Mouse (Mus musculus): ENCODE data around the gene Ap3d1. TPM values are rescaled to one million over a fixed set of nuclear protein-coding genes. Genes with fewer than 3 reads are reported as not detected.

Gene Ap3d1
- 195 and 201 TPM in 2 replicates for total RNA-seq (2014; rRNA removed)
- 99.2 and 99.7 TPM in 2 replicates for polyA plus RNA-seq (2015; fragmentation: Nextera tagmentation; extraction: Ambion mirVana)

DNA sequence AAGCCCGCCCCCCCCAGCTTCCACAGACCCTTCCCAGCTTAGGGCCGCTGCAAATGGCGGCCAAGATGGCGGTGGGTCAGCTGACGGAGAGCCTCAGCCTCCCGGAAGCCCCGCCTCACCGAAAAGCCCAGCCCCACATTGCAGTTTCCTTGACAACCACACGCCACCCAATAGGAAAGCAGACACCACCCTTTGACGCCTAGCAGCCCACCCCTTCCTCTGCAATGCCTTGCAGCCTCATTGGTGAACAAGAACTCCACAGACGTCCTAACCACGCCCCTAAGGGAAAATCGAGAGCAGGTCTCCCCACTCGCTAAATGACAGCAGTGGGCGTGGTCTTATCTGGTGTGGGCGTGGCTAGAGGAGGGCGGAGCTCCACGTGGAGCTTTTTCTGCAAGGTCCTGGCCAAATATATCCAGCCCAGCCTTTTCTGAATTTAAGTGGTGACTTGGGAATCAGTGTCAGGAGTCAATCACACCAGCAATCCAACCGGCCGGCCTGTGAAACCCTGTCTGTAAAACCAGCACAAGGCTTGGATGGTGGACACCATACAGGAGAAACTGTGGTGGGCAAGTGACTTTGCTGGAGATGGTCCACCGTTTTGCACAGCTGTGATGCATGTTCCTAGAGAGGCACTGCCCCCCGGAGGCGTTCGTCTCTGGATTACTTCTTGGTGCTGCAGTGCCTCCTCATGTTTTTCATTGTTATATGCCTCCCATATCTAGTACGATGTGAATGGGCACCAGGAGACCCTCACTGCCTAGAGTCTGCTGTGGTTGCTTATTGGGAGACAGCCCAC, at the start of gene Ap3d1:
Gene Ap3d1, minus strand, starts transcription at position 85 of the 799 bp plus-strand sequence.
- DNase-seq (ENCODE audit: low spot score) (peak; percentile 100), ATAC-seq (peak; percentile 100)
- no peaks in the 10 kb centered on the region for H3K27me3 ChIP-seq (ENCODE audit: insufficient read depth, low read length)
- peaks cover 20% of the 10 kb centered on the region for H3K4me1 ChIP-seq (ENCODE audit: insufficient read depth, low read length)
- H3K4me2 ChIP-seq (ENCODE audit: low read depth, low read length) = peak within 1 kb of the TSS; percentile 92
- peak within 1 kb of the TSS; percentile 83 for H3K27ac ChIP-seq
- peak; percentile 40; the same call in 1 of the 2 replicates for TF ChIP-seq CTCF (IDR thresholded peaks at IDR 0.05; ENCODE audit: low read depth)
- 1% methylated on average over 25 of the region's 25 CpGs for WGBS
- no peaks in the 10 kb centered on the region for H3K36me3 ChIP-seq (ENCODE audit: insufficient read depth, low read length)
- no peaks in the 10 kb centered on the region for H3K9me3 ChIP-seq (ENCODE audit: low read length)
- H3K4me3 ChIP-seq (ENCODE audit: low read length) = peak within 1 kb of the TSS; percentile 100
- H3K9ac ChIP-seq (replicated peaks; ENCODE audit: low read length) = peak within 1 kb of the TSS; percentile 99

DNA sequence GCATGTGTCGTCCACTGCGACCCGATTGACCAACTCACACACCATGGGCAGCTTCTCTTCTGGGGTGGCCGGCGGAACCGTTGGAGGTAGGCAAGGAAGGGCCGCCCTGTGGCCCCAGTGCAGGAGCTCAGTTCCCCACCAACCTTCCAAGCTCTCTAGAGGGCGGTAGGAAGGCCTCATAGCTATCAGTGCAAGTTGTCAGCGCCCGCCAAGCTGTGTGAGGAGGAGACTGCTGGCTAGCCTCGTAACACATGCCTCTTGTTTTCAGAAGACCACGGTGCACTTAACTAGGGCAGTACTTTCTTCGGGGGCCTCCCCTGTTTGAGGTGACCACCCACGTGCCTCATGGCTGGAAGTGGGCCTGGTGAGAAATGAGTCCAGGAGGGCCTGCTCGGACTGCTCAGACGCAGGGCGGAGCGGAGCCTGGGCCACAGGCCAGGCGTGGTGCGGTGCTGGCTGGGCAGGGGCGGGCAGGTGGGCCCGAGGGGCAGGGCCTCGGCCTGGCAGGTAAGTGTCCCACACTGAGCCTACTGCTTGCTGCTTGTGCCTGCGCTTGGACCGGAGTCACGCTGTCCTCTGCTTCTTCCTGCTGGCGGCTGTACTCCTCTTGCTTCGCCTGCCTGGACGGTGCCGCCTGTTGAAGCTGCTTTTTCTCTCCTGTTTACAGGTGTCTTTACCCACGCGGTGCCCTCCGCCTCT, 49.6 kb upstream of the Ap3d1 start:
- no peak overlapping the region for H3K4me2 ChIP-seq (ENCODE audit: low read depth, low read length)
- ATAC-seq (no peak), DNase-seq (ENCODE audit: low spot score) (no peak)
- H3K4me1 ChIP-seq (ENCODE audit: insufficient read depth, low read length) = peaks cover under 1% of the 10 kb centered on the region
- H3K27ac ChIP-seq = peak overlapping the region; percentile 41
- H3K9me3 ChIP-seq (ENCODE audit: low read length) = no peaks in the 10 kb centered on the region
- TF ChIP-seq CTCF (IDR thresholded peaks at IDR 0.05; ENCODE audit: low read depth) = no peak
- H3K9ac ChIP-seq (replicated peaks; ENCODE audit: low read length) = no peak overlapping the region
- peaks cover 64% of the 10 kb centered on the region for H3K36me3 ChIP-seq (ENCODE audit: insufficient read depth, low read length)
- no peak overlapping the region for H3K4me3 ChIP-seq (ENCODE audit: low read length)
- 79% methylated on average over 33 of the region's 33 CpGs for WGBS
- no peaks in the 10 kb centered on the region for H3K27me3 ChIP-seq (ENCODE audit: insufficient read depth, low read length)

DNA sequence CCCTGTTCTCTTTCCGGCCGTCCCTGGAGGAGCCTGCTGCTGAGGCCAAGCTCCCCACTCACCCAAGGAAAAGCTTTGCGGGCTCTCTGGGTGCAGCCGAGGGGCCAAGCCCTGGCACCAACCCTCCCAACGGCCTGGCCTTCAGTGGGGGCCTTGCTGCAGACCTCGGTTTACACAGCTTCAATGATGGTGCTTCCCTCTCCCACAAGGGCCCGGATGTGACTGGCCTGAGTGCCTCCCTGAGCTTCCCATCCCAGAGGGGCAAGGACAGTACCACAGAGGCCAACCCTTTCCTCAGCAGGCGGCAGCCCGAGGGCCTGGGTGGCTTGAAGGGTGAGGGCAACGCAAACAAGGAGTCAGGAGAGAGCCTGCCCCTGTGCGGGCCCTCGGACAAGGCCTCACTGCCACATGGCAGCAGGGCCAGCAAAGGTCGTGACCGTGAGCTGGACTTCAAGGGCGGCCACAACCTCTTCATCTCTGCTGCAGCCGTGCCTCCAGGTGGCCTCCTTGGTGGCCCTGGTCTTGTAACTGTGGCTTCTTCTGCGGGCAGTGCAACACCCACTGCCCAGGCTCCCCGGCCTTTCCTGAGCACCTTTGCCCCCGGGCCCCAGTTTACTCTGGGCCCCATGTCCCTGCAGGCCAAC, 48.8 kb upstream of the Ap3d1 start:
- no peak for ATAC-seq
- Histone ChIP-seq H3K9ac (replicated peaks; ENCODE audit: low read length) (no peak overlapping the region), H3K4me1 (ENCODE audit: insufficient read depth, low read length) (no peaks in the 10 kb centered on the region), H3K4me2 (ENCODE audit: low read depth, low read length) (no peak overlapping the region), H3K4me3 (ENCODE audit: low read length) (no peak overlapping the region), H3K36me3 (ENCODE audit: insufficient read depth, low read length) (peaks cover 71% of the 10 kb centered on the region), H3K9me3 (ENCODE audit: low read length) (no peaks in the 10 kb centered on the region), H3K27ac (no peak overlapping the region), H3K27me3 (ENCODE audit: insufficient read depth, low read length) (no peaks in the 10 kb centered on the region)
- no peak for DNase-seq (ENCODE audit: low spot score)
- 91% methylated on average over 19 of the region's 19 CpGs for WGBS
- TF ChIP-seq CTCF (IDR thresholded peaks at IDR 0.05; ENCODE audit: low read depth) = no peak

DNA sequence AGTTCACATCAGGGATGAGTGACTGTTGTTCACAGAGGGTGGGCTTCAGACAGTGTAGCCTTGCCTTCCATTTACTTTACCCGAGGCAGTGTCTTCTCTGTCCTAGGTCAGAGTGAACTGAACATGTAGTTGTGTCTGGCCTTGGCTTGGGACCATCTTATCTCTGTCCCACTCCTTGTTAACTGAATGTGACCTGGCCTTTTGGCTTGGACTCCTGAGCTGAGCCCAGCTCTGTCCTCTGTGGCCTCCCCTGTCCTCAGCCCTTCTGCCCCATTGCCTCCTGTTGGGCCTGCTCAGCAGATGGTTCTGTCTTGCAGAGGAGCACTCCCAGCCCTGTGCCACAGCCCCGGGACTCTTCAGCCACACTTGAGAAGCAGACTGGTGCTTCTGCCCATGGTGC, 45.5 kb upstream of the Ap3d1 start:
- H3K27me3 ChIP-seq (ENCODE audit: insufficient read depth, low read length) = no peaks in the 10 kb centered on the region
- no peaks in the 10 kb centered on the region for H3K9me3 ChIP-seq (ENCODE audit: low read length)
- ATAC-seq = no peak
- no peak overlapping the region for H3K9ac ChIP-seq (replicated peaks; ENCODE audit: low read length)
- H3K36me3 ChIP-seq (ENCODE audit: insufficient read depth, low read length) = peaks cover 88% of the 10 kb centered on the region
- WGBS = 93% methylated on average over 2 of the region's 2 CpGs
- no peak for TF ChIP-seq CTCF (IDR thresholded peaks at IDR 0.05; ENCODE audit: low read depth)
- DNase-seq (ENCODE audit: low spot score) = no peak
- H3K4me1 ChIP-seq (ENCODE audit: insufficient read depth, low read length) = no peaks in the 10 kb centered on the region
- no peak overlapping the region for H3K4me3 ChIP-seq (ENCODE audit: low read length)
- no peak overlapping the region for H3K27ac ChIP-seq
- no peak overlapping the region for H3K4me2 ChIP-seq (ENCODE audit: low read depth, low read length)

DNA sequence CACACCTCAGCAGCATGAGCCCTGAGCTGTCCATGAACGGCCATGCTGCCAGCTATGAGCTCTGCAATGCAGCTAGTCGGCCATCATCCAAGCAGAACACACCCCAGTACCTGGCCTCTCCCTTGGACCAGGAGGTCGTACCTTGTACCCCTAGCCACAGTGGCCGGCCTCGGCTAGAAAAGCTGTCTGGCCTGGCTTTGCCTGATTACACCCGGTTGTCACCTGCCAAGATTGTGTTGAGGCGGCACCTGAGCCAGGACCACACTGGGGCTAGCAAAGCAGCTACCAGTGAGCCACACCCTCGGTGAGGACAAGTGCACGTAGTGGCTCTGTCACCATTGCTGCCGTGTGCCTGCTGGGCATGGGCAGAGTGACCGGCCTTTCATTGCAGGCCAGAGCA, 43.9 kb upstream of the Ap3d1 start:
- TF ChIP-seq CTCF (IDR thresholded peaks at IDR 0.05; ENCODE audit: low read depth) = no peak

DNA sequence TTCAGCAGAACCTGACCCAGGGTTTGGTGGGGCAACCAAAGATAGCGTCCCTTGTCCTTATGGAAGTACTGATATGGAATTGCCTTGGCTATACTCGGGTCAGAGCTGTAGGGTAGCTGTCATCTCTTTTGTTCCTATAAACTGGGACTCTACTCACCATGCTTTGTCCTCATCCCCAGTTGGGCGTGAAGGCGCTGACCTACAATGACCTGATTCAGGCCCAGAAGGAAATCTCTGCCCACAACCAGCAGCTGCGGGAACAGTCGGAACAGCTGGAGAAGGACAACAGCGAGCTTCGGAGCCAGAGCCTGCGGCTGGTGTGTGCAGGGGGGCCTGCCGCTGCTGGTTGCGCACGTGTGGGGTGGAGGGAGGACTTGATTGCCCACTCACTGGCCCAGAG, 42.8 kb upstream of the Ap3d1 start:
- ATAC-seq (no peak), DNase-seq (ENCODE audit: low spot score) (no peak)
- H3K27me3 ChIP-seq (ENCODE audit: insufficient read depth, low read length) = no peaks in the 10 kb centered on the region
- no peak overlapping the region for H3K4me2 ChIP-seq (ENCODE audit: low read depth, low read length)
- H3K27ac ChIP-seq = no peak overlapping the region
- H3K9me3 ChIP-seq (ENCODE audit: low read length) = no peaks in the 10 kb centered on the region
- no peak overlapping the region for H3K9ac ChIP-seq (replicated peaks; ENCODE audit: low read length)
- WGBS = 51% methylated on average over 12 of the region's 12 CpGs
- no peaks in the 10 kb centered on the region for H3K4me1 ChIP-seq (ENCODE audit: insufficient read depth, low read length)
- peaks cover 93% of the 10 kb centered on the region for H3K36me3 ChIP-seq (ENCODE audit: insufficient read depth, low read length)
- no peak overlapping the region for H3K4me3 ChIP-seq (ENCODE audit: low read length)
- TF ChIP-seq CTCF (IDR thresholded peaks at IDR 0.05; ENCODE audit: low read depth) = no peak

More for the DNA sequence above, 43.9 kb upstream of the Ap3d1 start:
- Histone ChIP-seq H3K27ac (no peak overlapping the region), H3K9me3 (ENCODE audit: low read length) (no peaks in the 10 kb centered on the region), H3K4me1 (ENCODE audit: insufficient read depth, low read length) (no peaks in the 10 kb centered on the region), H3K9ac (replicated peaks; ENCODE audit: low read length) (no peak overlapping the region), H3K4me2 (ENCODE audit: low read depth, low read length) (no peak overlapping the region), H3K36me3 (ENCODE audit: insufficient read depth, low read length) (peaks cover 93% of the 10 kb centered on the region), H3K4me3 (ENCODE audit: low read length) (no peak overlapping the region), H3K27me3 (ENCODE audit: insufficient read depth, low read length) (no peaks in the 10 kb centered on the region)
- whole genome bisulfite sequencing = 96% methylated on average over 11 of the region's 11 CpGs
- ATAC-seq (no peak), DNase-seq (ENCODE audit: low spot score) (no peak)

Data from hindbrain, postnatal 0 days (tissue).